Mouse (Mus musculus) lung, postnatal 0 days (tissue): ENCODE measurements around the gene Csrnp1.

ENCODE experiments used
- CTCF ChIP-seq: IDR thresholded peaks from 2 replicates; pipeline ENCODE4 v1.5.1; 2016; ENCODE audit warnings: antibody characterized with exemption, mild to moderate bottlenecking
- EP300 ChIP-seq: IDR thresholded peaks from 2 replicates; pipeline ENCODE4 v1.6.1; 2016; ENCODE audit warnings: antibody characterized with exemption, mild to moderate bottlenecking, control low read depth

DNA sequence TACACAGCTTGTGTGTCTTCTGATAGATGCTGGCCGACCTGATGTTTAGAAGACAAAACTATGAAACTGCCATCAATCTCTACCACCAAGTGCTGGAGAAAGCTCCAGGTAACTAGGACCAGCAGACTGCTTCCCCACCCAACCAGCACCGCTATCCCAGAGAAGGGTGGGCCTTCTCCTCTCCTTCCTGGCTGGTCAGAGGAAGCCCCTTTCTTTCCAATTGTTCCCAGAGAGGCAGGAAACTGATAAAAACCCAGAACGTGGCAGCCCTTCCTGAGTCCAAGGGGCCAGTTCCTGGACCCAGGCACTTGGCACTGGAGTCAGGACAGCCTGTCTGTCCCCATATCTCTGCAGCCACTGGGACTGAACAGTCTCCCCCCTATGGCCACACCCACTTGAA, 20.3 kb downstream of the Csrnp1 start:
- TF ChIP-seq CTCF = no peak
- peak; percentile 98 for TF ChIP-seq EP300
